Mouse (Mus musculus) layer of hippocampus, adult 2 months (tissue): ENCODE data around the gene Usp49. TPM values are rescaled to one million over a fixed set of nuclear protein-coding genes. Genes with fewer than 3 reads are reported as not detected.
A peak's percentile ranks its signal among the peaks of the same experiment; 100 is the strongest.

Source experiments
- DNase-seq, 2 experiments: peaks; one replicate each; pipeline ENCODE4 v3.0.0; 2022; ENCODE audit warnings: low spot score in 2 of 2
- H3K27ac ChIP-seq: fragments of 200-600 bp; 2 replicates; pipeline ENCODE4 v1.8.1; 2022
- H3K4me3 ChIP-seq: fragments of 200-600 bp; 2 replicates; pipeline ENCODE4 v1.8.1; 2022; ENCODE audit warnings: mild to moderate bottlenecking
- CTCF ChIP-seq: fragments of 200-600 bp; conservative IDR thresholded peaks from 2 replicates; pipeline ENCODE4 v1.8.1; 2022; ENCODE audit warnings: antibody characterized with exemption, mild to moderate bottlenecking, moderate library complexity
- total RNA-seq, 2 experiments: library from RNA; stranded (reverse); gene quantifications; 2 replicates each; pipeline ENCODE4 v1.2.3; 2021

Gene Usp49
- total RNA-seq, 2 experiments from 2014 or later: 11.5 to 12.3 TPM

DNA sequence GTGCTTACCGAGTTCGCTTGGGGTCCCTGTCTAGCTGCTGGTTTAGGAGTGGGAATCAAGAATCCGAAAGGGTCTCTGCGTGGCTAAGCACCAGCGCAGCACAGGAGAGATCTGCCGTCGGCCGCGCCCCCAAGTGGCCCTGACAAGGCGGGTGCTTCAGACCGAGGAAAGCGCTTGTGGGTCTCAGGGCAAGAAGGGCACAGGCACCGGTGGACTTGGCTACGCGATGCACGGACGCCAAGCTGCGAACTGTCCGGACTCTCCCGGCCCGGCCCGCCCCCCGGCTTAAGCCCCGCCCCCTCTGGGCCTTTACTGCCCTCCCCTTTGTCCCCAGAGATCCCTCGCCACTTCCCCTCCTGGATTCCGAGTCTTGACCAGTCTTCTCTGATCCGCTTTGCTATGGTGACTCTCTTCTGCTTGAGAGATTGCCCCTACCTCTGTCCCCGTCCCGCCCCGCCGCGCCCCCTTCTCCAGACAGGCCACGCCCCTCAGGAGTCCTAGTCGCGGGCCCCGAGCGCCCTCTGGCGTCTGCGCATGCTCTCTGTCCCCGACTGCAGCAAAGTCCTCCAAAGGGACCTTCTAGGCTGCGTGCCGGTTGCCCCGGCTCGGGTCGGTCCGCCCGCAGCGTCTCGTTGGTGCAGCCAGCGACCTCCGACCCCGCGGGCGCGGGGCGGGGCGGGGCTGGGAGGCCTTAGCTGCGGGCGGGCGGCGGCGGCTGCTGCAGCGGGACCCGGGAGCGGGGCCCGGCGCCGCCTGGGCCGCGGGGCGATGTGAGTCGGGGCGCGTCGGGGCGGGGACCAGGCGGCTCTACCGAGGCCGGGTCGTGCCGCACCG lies 64.2 kb downstream of the Usp49 start, which contains the start of gene Prickle4:
Gene Prickle4, minus strand, starts transcription at position 234 of the 834 bp plus-strand sequence.
- peak; percentile 79 for TF ChIP-seq CTCF
- peak; percentile 97 to 99 for DNase-seq
- Histone ChIP-seq H3K4me3 (peak within 1 kb of the TSS; percentile 78), H3K27ac (peak within 1 kb of the TSS; percentile 89)

DNA sequence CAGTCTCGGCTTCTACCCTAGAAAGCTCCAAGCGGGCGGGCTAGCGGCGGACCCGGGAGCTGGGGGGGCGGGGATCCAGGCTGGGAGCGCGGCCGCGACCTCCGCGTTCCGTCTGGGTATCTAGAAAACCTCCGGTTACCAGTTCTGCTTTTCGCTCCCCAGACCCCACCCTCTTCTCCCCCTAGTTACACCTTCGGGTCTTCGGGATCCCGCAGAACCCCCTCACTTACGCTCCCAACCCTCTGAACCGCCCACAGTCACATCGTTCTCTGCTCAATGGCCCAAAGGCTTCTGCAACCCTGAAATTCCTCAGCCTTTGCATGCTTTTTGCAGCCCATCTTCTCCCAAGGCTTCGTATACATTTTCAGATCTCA lies 64.8 kb downstream of the Usp49 start:
- DNase-seq: no peak
- H3K4me3 ChIP-seq: peak overlapping the region; percentile 78
- peak overlapping the region; percentile 89 for H3K27ac ChIP-seq
- no peak for TF ChIP-seq CTCF

DNA sequence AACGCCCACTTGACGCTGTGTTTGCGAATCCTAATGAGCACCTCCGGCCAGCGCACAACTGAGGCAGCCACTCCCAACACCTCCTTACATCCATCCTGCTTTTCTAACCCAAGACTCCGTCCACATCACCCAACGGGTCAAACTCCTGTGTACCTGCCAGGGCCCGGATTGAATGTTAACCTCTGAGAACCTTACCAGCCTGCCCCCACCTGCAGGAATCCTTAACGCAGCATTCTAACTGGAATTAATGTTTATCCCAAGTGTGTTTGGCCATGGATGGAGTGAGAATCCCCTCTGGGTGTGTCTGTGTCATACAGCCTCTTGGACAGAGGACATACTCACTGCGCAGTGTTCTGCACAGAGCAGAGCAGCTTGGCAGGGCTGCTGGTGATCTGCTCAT lies 67.7 kb downstream of the Usp49 start:
- Histone ChIP-seq H3K4me3 (no peak overlapping the region), H3K27ac (no peak overlapping the region)
- DNase-seq: no peak
- TF ChIP-seq CTCF: no peak

DNA sequence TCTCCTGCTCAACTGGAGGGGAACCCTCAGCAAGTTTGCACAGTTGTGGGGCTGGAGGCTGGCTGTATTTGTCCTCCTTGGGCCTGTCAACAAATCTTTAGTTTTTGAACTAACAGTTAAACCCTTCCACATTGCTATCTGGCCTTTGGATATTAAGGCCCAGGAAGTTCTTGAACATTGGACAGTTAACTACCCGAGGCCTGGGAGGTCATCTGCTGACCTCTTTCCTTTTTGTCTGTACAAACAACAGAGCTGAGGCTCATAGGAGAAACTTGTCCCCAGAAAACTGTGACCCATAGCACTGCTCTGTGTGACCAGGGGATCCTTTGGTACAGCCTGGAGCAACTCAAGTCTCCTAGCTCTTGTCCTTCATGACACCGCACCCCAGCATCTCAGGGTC lies 68.6 kb downstream of the Usp49 start:
- Histone ChIP-seq H3K4me3 (no peak overlapping the region), H3K27ac (no peak overlapping the region)
- no peak for TF ChIP-seq CTCF
- no peak for DNase-seq

DNA sequence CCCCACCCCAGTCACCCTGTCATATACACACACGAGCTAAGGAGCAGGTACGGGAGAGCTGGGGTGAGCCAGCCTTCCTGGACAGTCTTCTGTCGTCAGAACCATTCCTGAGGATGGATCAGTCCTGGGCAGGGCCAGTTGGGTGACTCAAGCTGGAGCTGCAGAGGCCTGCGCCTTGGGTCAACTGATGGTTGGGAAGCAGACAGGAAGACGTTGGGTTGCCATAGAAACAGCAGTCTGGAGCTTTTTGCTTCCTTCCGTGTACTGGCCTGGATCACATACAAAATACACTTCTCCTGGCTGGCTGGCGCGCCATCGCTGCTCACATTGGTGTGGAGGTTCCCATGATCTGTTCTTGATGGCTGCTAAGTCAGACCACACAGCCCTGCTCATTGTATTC lies 71.3 kb downstream of the Usp49 start:
- no peak for DNase-seq
- H3K4me3 ChIP-seq: no peak overlapping the region
- TF ChIP-seq CTCF: no peak
- no peak overlapping the region for H3K27ac ChIP-seq

DNA sequence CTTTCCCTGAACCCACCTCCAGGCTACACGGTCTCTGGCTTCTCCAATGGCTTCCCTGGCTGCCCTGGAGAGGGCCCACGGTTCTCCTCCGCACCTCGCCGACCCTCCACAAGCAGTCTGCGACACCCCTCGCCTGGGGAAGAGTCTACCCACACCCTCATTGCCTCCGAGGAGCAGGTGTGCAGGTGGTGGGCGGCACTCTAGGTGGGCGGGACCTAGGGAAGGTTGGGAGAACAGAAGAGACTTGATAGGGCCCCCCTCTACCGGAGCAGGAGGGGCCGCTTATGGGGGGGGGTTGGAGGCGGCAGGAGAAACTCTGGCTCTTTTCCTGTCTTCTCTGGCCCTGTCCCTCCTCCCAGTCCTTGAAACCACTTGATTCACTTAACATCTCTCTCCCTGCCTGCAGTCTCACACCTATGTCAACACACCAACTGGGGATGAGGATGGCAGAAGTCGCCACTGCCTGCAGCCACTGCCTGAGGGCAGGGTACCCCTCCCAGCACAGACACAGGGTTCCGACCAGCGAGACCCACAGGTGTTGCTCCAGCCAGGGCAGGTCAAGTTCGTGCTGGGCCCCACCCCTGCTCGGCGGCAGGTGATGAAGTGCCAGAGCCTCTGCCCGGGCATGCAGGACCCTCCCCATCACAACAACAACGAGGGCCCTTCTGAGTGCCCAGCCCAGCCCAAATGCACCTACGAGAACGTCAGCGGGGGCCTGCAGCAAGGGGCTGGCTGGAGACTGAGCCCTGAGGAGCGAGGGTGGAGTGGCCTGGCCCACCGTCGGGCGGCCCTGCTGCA lies 72.3 kb downstream of the Usp49 start:
- Histone ChIP-seq H3K27ac (no peak overlapping the region), H3K4me3 (no peak overlapping the region)
- no peak for TF ChIP-seq CTCF
- no peak for DNase-seq

DNA sequence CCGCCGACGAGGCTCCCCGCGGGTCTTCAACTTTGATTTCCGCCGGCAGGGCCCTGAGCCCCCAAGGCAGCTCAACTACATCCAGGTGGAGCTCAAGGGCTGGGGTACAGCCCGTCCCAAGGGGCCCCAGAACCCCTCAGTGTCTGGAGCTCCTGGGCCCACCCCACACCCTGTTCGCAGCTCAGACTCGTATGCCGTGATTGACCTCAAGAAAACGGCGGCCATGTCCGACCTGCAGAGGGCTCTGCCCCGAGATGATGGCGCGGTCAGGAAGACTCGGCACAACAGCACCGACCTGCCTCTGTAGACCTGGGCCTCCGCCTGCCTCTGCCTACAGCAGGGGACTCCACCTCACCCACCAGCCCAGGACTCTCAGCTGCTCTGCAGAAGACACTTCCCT lies 73.1 kb downstream of the Usp49 start:
- no peak for DNase-seq
- no peak overlapping the region for H3K27ac ChIP-seq
- TF ChIP-seq CTCF: no peak

DNA sequence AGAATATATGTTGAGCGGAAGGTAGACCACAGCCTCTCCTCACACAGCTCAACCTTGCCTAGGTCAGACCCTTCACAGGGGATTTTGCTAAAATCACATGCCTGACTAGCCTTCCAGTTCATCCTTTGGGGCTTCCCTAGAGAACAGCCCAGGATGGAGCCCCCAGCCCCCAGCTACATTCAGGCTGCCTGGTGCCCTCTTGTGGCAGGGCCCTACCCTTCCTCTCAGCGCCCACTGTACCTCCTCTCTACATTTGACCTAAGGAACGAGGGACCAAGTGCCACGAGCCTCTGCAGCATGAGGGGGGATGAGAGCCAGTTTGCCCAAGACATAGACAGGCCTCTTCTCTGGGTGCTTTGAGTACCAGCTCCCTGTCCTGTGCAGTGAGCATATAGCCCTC lies 74.2 kb downstream of the Usp49 start:
- peak; percentile 58 for TF ChIP-seq CTCF
- no peak overlapping the region for H3K27ac ChIP-seq
- H3K4me3 ChIP-seq: no peak overlapping the region
- no peak for DNase-seq

More for the DNA sequence above, 73.1 kb downstream of the Usp49 start:
- H3K4me3 ChIP-seq: no peak overlapping the region

DNA sequence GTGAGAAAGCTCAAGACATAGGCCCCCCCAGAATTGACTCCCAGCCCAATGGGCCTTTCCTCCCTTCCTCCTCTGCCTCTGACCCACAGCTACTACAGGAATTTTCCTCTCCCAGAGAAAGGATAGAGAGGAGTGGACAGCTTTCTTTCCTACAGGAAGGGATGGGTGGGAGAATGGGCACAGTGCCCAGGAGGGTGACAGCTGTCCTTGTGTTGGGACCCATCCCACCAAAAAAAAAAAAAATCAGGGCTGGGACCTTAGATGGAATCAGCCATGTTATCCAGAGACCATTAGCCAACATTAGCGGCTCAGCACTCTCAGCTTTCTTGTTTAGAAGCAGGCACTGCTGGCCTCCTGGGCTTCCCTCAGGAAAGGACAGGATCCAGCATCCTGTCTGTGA lies 75.7 kb downstream of the Usp49 start:
- no peak for DNase-seq
- Histone ChIP-seq H3K27ac (no peak overlapping the region), H3K4me3 (no peak overlapping the region)
- TF ChIP-seq CTCF: no peak

DNA sequence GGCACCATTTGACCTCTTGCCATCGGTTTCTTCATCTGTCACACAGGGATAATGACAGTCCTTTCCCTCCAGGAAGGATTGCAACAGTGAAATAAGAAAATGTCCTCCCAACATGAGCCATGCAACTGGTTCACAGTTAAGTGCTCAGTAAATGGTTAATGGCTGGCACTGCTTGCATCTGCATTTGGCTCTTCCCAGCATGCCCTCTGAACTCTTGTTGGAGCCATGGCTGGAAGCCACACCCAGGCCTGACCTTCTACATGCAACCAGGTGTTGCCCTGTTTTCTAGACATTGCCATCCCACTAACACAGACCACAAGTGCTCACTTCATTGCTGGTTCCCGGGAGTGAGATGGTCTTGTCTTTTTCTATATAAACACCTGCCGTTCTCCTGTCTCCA lies 77.5 kb downstream of the Usp49 start:
- H3K27ac ChIP-seq: no peak overlapping the region
- no peak overlapping the region for H3K4me3 ChIP-seq
- DNase-seq: no peak
- no peak for TF ChIP-seq CTCF

DNA sequence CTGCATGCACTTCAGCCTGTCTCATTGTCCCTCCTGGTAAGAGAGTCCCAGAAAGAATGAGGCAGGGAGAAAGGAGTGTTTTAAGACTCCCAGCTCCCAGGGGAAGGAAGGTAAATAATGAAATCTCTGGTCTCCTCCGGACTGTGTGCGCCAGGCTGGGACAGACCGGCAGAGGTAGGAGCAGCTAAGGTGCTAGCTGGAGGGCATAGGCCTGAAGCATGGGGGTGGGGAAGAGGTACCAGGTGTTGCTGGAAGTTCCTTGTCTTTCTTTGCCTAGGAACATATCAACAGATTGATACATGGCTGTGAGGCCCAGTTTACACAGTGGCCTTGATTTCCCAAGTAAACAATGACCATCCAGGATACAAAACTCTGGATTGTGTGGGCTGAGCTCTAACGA lies 78.5 kb downstream of the Usp49 start:
- no peak for DNase-seq
- Histone ChIP-seq H3K4me3 (no peak overlapping the region), H3K27ac (no peak overlapping the region)
- no peak for TF ChIP-seq CTCF

DNA sequence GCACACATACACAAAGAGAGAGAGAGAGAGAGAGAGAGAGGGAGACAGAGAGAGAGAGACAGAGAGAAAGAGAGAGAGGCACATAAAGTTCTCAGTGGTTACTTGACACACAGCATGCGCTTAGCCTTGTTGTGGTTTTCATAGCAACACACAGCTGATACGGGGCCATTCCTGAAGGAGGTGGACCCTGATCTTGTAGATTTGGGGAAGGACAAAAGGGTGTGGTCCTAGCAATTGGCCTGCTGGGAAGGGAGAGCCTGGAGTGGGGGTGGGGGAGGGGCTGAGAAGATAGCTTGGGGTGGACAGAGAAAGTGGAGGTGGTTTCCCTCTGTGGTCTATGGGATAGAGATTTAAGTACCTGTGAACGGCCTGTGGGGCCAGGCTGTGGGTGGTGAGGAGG lies 79.5 kb downstream of the Usp49 start:
- no peak for DNase-seq
- no peak for TF ChIP-seq CTCF
- Histone ChIP-seq H3K4me3 (no peak overlapping the region), H3K27ac (no peak overlapping the region)

DNA sequence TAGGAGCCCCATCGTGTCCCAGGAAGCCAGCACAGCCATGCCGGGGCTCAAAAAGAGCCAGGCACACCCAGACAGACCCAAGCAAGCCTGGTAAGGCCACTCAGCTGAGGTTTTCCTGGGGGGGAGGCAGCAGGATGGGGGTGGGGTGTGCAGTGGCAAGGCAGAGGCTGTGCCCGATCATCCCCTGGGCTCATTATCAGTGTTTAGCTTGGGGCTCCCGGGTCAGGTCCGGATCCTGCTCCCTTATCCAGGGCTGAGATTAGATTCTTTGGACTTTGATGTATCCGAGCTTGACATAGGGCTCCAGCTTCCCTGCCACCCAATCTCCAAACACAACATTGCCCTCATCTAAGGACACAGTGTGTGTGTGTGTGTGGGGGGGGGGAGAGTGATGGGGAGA lies 81.4 kb downstream of the Usp49 start:
- no peak overlapping the region for H3K27ac ChIP-seq
- H3K4me3 ChIP-seq: no peak overlapping the region
- TF ChIP-seq CTCF: no peak
- DNase-seq: no peak
